Mouse (Mus musculus): ENCODE measurements around the gene Gm20388.

DNA sequence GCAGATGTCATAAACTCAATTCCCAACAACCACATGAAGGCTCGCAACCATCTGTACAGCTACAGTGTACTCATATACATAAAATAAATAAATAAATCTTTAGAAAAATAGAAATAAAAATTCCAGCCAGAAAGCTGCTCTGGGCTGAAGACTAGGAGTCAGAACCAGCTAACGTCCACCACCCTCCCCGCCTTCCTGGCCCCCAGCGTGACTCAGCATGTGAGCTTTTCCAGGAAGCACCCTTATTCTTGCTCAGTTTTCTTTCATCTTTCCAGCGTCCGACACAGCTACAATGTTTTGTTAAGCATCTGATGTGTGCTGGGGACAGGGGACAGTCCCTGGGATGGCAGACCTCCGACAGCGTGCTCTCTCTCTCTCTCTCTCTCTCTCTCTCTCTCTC lies 3434.5 kb downstream of the Gm20388 start:
- TF ChIP-seq CTCF (conservative IDR thresholded peaks at IDR 0.05; ENCODE audit: insufficient read depth, insufficient read length, low read depth, low read length): no peak
- no peak for TF ChIP-seq POLR2A (IDR thresholded peaks at IDR 0.05; ENCODE audit: low read depth, low read length)

Data from kidney, adult 2 months (tissue).